Mouse (Mus musculus) small intestine, adult 2 months (tissue): ENCODE results near the gene Entpd3.

Source experiments
- CTCF ChIP-seq: fragments of 200-500 bp; IDR thresholded peaks from 2 replicates; pipeline ENCODE4 v1.5.1; 2012; ENCODE audit warnings: low read depth, mild to moderate bottlenecking, control low read depth, inconsistent platforms, low read length, moderate library complexity, mixed read lengths; ENCODE audit not compliant: insufficient replicate concordance, insufficient read length; ENCODE audit errors: extremely low read depth
- POLR2A ChIP-seq: fragments of 200-500 bp; IDR thresholded peaks from 2 replicates; pipeline ENCODE4 v1.6.1; 2012; ENCODE audit warnings: low read depth, mild to moderate bottlenecking, control low read depth, inconsistent platforms, low read length, moderate library complexity

GRCm38 (mm10) chr9:120575748-120576661, 36.4 kb downstream of the Entpd3 start:
- no peak for TF ChIP-seq CTCF
- TF ChIP-seq POLR2A = no peak
